Mouse (Mus musculus) ES-Bruce4 (cell line): ENCODE data around the gene Wscd1.

Experiments
- CTCF ChIP-seq: IDR thresholded peaks from one replicate; pipeline ENCODE4 v1.8.1; 2011; ENCODE audit warnings: low read depth, low read length
- EP300 ChIP-seq: IDR thresholded peaks from 2 replicates; pipeline ENCODE4 v1.6.1; 2011; ENCODE audit warnings: low read depth, low read length; ENCODE audit not compliant: insufficient read depth
- POLR2A ChIP-seq: IDR thresholded peaks from one replicate; pipeline ENCODE4 v1.8.1; 2011; ENCODE audit warnings: low read length; ENCODE audit not compliant: insufficient read depth

GRCm38 (mm10) chr11:71751689-71752088, 2.0 kb downstream of the Wscd1 start:
- TF ChIP-seq CTCF: no peak
- TF ChIP-seq POLR2A: no peak
- no peak for TF ChIP-seq EP300
